Mouse (Mus musculus) megakaryocyte, embryonic 14.5 days (primary cell): Measurements from ENCODE around the gene Pip5kl1. TPM values are rescaled to one million over a fixed set of nuclear protein-coding genes. Genes with fewer than 3 reads are reported as not detected.

Experiments
- H3K27me3 ChIP-seq: replicated peaks from 2 replicates; pipeline ENCODE3; 2012; ENCODE audit warnings: inconsistent platforms
- H3K36me3 ChIP-seq: replicated peaks from 2 replicates; pipeline ENCODE3; 2012; ENCODE audit warnings: low read length, inconsistent platforms, mixed read lengths
- H3K4me1 ChIP-seq: 2 replicates; pipeline ENCODE4 v1.6.1; 2012; ENCODE audit warnings: inconsistent platforms
- H3K4me3 ChIP-seq: replicated peaks from 2 replicates; pipeline ENCODE3; 2012; ENCODE audit warnings: moderate library complexity, mild to moderate bottlenecking, inconsistent platforms
- H3K9me3 ChIP-seq: 2 replicates; pipeline ENCODE4 v1.6.1; 2012; ENCODE audit warnings: inconsistent platforms
- FLI1 ChIP-seq: IDR thresholded peaks from 2 replicates; pipeline ENCODE4 v1.6.1; 2012; ENCODE audit warnings: low read length, inconsistent platforms, mixed read lengths
- GATA1 ChIP-seq: IDR thresholded peaks from 3 replicates; pipeline ENCODE4 v1.6.1; 2012; ENCODE audit warnings: mixed read lengths, low read length, inconsistent platforms, borderline replicate concordance
- polyA plus RNA-seq: library from polyadenylated mRNA; stranded (reverse); fragments of >175 nt; gene quantifications from 2 replicates; pipeline ENCODE4 v1.2.3, GENCODE M21; 2012; ENCODE audit warnings: low replicate concordance; ENCODE audit not compliant: insufficient read depth

Pip5kl1 gene
- polyA plus RNA-seq, 1 experiment: not detected

- Histone ChIP-seq H3K36me3 (peaks cover 42% of the 10 kb centered on the region), H3K27me3 (no peaks in the 10 kb centered on the region), H3K9me3 (no peaks in the 10 kb centered on the region), H3K4me1 (peaks cover 79% of the 10 kb centered on the region), H3K4me3 (peak overlapping the region; percentile 92)
- TF ChIP-seq FLI1 (no peak), GATA1 (no peak)
Observed at GRCm38 (mm10) chr2:32608778-32609435, 34.3 kb downstream of the Pip5kl1 start.

GRCm38 (mm10) chr2:32610610-32611229, 36.1 kb downstream of the Pip5kl1 start:
- no peak for TF ChIP-seq FLI1
- TF ChIP-seq GATA1: no peak

GRCm38 (mm10) chr2:32612274-32612673, 37.7 kb downstream of the Pip5kl1 start:
- Histone ChIP-seq H3K27me3 (no peaks in the 10 kb centered on the region), H3K4me3 (peak overlapping the region; percentile 28), H3K36me3 (peaks cover 74% of the 10 kb centered on the region), H3K4me1 (peaks cover 55% of the 10 kb centered on the region), H3K9me3 (no peaks in the 10 kb centered on the region)
- TF ChIP-seq FLI1 (no peak), GATA1 (no peak)

More at GRCm38 (mm10) chr2:32610610-32611229, 36.1 kb downstream of the Pip5kl1 start:
- H3K27me3 ChIP-seq: no peaks in the 10 kb centered on the region
- H3K4me1 ChIP-seq: peaks cover 66% of the 10 kb centered on the region
- peak overlapping the region; percentile 87 for H3K4me3 ChIP-seq
- H3K9me3 ChIP-seq: no peaks in the 10 kb centered on the region
- H3K36me3 ChIP-seq: peaks cover 58% of the 10 kb centered on the region

GRCm38 (mm10) chr2:32617109-32617508, 42.5 kb downstream of the Pip5kl1 start:
- H3K27me3 ChIP-seq: no peaks in the 10 kb centered on the region
- TF ChIP-seq GATA1 (no peak), FLI1 (no peak)
- H3K4me3 ChIP-seq: no peak overlapping the region
- no peaks in the 10 kb centered on the region for H3K9me3 ChIP-seq
- peaks cover 45% of the 10 kb centered on the region for H3K4me1 ChIP-seq
- peaks cover 98% of the 10 kb centered on the region for H3K36me3 ChIP-seq

GRCm38 (mm10) chr2:32617601-32618000, 43.0 kb downstream of the Pip5kl1 start:
- Histone ChIP-seq H3K36me3 (peaks cover 98% of the 10 kb centered on the region), H3K9me3 (no peaks in the 10 kb centered on the region), H3K4me3 (no peak overlapping the region), H3K27me3 (no peaks in the 10 kb centered on the region), H3K4me1 (peaks cover 47% of the 10 kb centered on the region)
- TF ChIP-seq FLI1 (no peak), GATA1 (no peak)

- Histone ChIP-seq H3K27me3 (no peaks in the 10 kb centered on the region), H3K4me1 (peaks cover 47% of the 10 kb centered on the region), H3K9me3 (no peaks in the 10 kb centered on the region), H3K36me3 (peaks cover 97% of the 10 kb centered on the region), H3K4me3 (no peak overlapping the region)
- TF ChIP-seq GATA1 (no peak), FLI1 (no peak)
Observed at GRCm38 (mm10) chr2:32618051-32618450, 43.5 kb downstream of the Pip5kl1 start.

GRCm38 (mm10) chr2:32620682-32621516, 46.3 kb downstream of the Pip5kl1 start:
- TF ChIP-seq GATA1: no peak
- no peak for TF ChIP-seq FLI1
- Histone ChIP-seq H3K27me3 (no peaks in the 10 kb centered on the region), H3K9me3 (no peaks in the 10 kb centered on the region), H3K36me3 (peaks cover 72% of the 10 kb centered on the region), H3K4me1 (peaks cover 63% of the 10 kb centered on the region), H3K4me3 (peak overlapping the region; percentile 33)

- H3K27me3 ChIP-seq: no peaks in the 10 kb centered on the region
- H3K4me1 ChIP-seq: peaks cover 69% of the 10 kb centered on the region
- H3K4me3 ChIP-seq: peak within 1 kb of the TSS; percentile 33
- no peak for TF ChIP-seq FLI1
- no peak for TF ChIP-seq GATA1
- H3K36me3 ChIP-seq: peaks cover 66% of the 10 kb centered on the region
- no peaks in the 10 kb centered on the region for H3K9me3 ChIP-seq
Observed at GRCm38 (mm10) chr2:32621517-32621859, 46.9 kb downstream of the Pip5kl1 start, which contains the start of gene Ak1. TSS of gene Ak1 (plus strand) at chr2:32621758.

GRCm38 (mm10) chr2:32624111-32624748, 49.6 kb downstream of the Pip5kl1 start:
- Histone ChIP-seq H3K9me3 (no peaks in the 10 kb centered on the region), H3K27me3 (no peaks in the 10 kb centered on the region), H3K4me1 (peaks cover 87% of the 10 kb centered on the region), H3K36me3 (peaks cover 38% of the 10 kb centered on the region), H3K4me3 (no peak overlapping the region)
- TF ChIP-seq GATA1 (no peak), FLI1 (no peak)
